Mouse (Mus musculus) neural tube, embryonic 11.5 days (tissue): ENCODE measurements around the gene Mtcl1. TPM values are rescaled to one million over a fixed set of nuclear protein-coding genes. Genes with fewer than 3 reads are reported as not detected.

Source experiments
- ATAC-seq: fragments of 200-750 bp; cut with Nextera tagmentation; 2 replicates; pipeline ENCODE4 v1.8.0; 2017; ENCODE audit warnings: moderate number of reproducible peaks, mild to moderate bottlenecking, moderate TSS enrichment, moderate library complexity; ENCODE audit not compliant: insufficient read depth, low FRiP score, low TSS enrichment
- DNase-seq: peaks from one replicate; pipeline ENCODE4 v3.0.0-alpha.2; 2015; ENCODE audit warnings: low spot score
- H3K27ac ChIP-seq: fragments of 300-500 bp; sonication (generic); 2 replicates; pipeline ENCODE4 v1.5.1; 2014; ENCODE audit warnings: low read depth, mild to moderate bottlenecking, low read length
- H3K27me3 ChIP-seq: fragments of 300-500 bp; sonication (generic); 2 replicates; pipeline ENCODE4 v1.6.1; 2014; ENCODE audit warnings: mild to moderate bottlenecking, low read length, mixed read lengths; ENCODE audit not compliant: control insufficient read depth, insufficient read depth
- H3K36me3 ChIP-seq: fragments of 300-500 bp; sonication (generic); 2 replicates; pipeline ENCODE4 v1.6.1; 2014; ENCODE audit warnings: mild to moderate bottlenecking, low read length, moderate library complexity, mixed read lengths; ENCODE audit not compliant: control insufficient read depth, insufficient read depth
- H3K4me1 ChIP-seq: fragments of 300-500 bp; sonication (generic); 2 replicates; pipeline ENCODE4 v1.6.1; 2014; ENCODE audit warnings: low read length, mixed read lengths; ENCODE audit not compliant: control insufficient read depth, insufficient read depth
- H3K4me2 ChIP-seq: fragments of 300-500 bp; sonication (generic); 2 replicates; pipeline ENCODE4 v1.6.1; 2014; ENCODE audit warnings: low read depth, mild to moderate bottlenecking, moderate library complexity
- H3K4me3 ChIP-seq: fragments of 300-500 bp; sonication (generic); 2 replicates; pipeline ENCODE4 v1.5.1; 2014; ENCODE audit warnings: low read depth, low read length
- H3K9ac ChIP-seq: fragments of 300-500 bp; sonication (generic); 2 replicates; pipeline ENCODE4 v1.6.1; 2014; ENCODE audit warnings: mild to moderate bottlenecking, low read length
- H3K9me3 ChIP-seq: fragments of 300-500 bp; sonication (generic); 2 replicates; pipeline ENCODE4 v1.6.1; 2016; ENCODE audit warnings: low read length; ENCODE audit not compliant: control insufficient read depth
- WGBS: fragments of 180-500 bp; shearing (Covaris S2); extraction: QIAGEN DNeasy Blood & Tissue Kit; methylation state at CpG from one replicate; pipeline ENCODE4 v1.1.7; 2014; 5-methylcytosine and 5-hydroxymethylcytosine counted together
- polyA plus RNA-seq: library from polyadenylated mRNA; unstranded; fragments of >200 nt; fragmentation: Nextera tagmentation; extraction: Ambion mirVana; gene quantifications from 2 replicates; pipeline ENCODE4 v1.2.1, GENCODE M21; 2014

Gene Mtcl1
- polyA plus RNA-seq, 1 experiment from 2014 or later, result 26.8 TPM

DNA sequence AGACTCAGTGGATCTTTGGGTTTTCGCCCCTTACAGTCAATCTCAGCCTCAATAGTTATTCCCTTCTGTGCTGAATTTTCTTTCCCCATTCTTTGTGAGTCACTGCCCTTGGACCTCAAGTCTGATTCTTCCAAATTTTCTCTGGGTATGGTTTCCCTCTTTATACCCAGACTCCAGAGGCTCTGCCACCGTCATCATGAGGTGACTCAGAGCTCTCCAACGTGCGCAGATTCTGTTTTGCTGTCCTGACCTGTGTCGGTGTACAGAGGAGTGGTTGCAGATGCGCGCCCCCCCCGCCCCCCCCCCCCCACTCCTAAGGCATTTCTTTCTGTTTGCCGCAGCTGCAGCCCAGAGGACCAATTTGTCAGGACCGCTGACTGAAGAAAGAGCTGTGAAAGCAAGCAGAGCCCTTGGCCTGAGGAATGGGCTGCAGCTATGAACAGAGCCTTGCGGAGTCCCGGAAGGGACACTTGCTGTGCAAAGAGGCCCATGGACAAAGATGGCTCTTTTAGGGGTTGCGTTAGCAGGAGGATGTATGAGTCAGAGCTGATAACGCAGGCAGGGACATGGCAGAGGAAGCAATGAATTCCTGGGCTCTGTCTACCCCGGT, 126.8 kb downstream of the Mtcl1 start:
- DNase-seq (no peak), ATAC-seq (no peak)
- Histone ChIP-seq H3K9ac (no peak overlapping the region), H3K27ac (no peak overlapping the region), H3K36me3 (no peaks in the 10 kb centered on the region), H3K4me3 (no peak overlapping the region), H3K4me1 (no peaks in the 10 kb centered on the region), H3K9me3 (no peaks in the 10 kb centered on the region), H3K4me2 (no peak overlapping the region), H3K27me3 (no peaks in the 10 kb centered on the region)
- WGBS, result 68% methylated on average over 15 of the region's 15 CpGs

DNA sequence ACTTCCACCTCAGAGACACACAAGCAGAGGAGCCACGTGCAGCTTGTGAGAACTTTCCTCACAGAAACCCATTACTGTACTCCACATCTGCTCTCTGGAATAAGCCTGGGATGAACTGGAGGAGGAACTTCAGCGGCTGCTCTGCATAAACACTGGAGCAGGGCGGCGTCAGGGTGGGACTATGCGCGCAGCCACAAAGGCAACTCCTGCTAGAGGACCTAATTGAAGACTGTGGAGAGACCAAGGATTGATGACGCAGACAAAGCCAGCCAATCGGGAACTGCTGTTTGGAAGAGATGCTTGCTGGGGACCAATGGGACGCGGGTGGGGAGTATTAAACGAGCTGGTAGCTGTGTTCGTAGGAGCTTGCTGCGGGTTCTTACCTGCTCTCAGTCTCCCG, 127.6 kb downstream of the Mtcl1 start:
- Histone ChIP-seq H3K27me3 (no peaks in the 10 kb centered on the region), H3K9ac (no peak overlapping the region), H3K4me2 (no peak overlapping the region), H3K4me1 (no peaks in the 10 kb centered on the region), H3K4me3 (no peak overlapping the region), H3K9me3 (no peaks in the 10 kb centered on the region), H3K36me3 (no peaks in the 10 kb centered on the region), H3K27ac (no peak overlapping the region)
- DNase-seq (no peak), ATAC-seq (no peak)
- 85% methylated on average over 14 of the region's 14 CpGs for WGBS

DNA sequence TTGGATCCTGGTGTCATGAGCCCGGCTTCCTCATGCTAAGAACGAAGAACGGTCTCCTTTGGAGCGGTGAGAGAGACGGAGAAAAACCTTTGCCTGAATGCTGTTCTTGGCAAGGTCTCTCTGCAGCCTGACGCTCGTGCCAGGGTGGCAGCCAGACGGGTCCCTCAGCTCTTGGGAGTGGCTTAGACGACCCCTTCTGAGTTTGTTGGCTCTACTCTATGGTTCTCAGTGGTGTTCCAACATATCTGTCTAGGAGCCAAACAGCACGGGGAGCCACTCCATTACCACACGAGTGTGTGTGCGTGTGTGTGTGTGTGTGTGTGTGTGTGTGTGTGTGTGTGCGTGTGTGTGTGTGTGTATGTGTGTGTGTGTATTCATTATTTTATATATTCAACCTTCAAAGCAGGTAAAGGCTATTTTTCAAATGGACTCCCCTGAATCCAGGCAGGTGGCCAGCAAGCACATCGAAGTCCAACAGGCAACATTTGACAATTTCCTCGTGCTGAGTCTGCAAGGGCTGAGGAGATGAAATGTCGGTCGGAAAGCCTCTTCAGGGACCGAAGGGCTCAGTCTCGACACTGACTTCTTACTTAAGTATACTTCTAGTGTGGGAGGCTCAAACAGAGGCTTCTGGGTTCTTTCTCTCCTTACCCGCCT, 128.7 kb downstream of the Mtcl1 start:
- 86% methylated on average over 20 of the region's 20 CpGs for WGBS
- no peak overlapping the region for H3K4me3 ChIP-seq
- H3K4me2 ChIP-seq, result no peak overlapping the region
- H3K36me3 ChIP-seq, result no peaks in the 10 kb centered on the region
- H3K27ac ChIP-seq, result no peak overlapping the region
- no peaks in the 10 kb centered on the region for H3K9me3 ChIP-seq
- H3K9ac ChIP-seq, result no peak overlapping the region
- no peaks in the 10 kb centered on the region for H3K27me3 ChIP-seq
- no peak for DNase-seq
- ATAC-seq, result no peak
- no peaks in the 10 kb centered on the region for H3K4me1 ChIP-seq

DNA sequence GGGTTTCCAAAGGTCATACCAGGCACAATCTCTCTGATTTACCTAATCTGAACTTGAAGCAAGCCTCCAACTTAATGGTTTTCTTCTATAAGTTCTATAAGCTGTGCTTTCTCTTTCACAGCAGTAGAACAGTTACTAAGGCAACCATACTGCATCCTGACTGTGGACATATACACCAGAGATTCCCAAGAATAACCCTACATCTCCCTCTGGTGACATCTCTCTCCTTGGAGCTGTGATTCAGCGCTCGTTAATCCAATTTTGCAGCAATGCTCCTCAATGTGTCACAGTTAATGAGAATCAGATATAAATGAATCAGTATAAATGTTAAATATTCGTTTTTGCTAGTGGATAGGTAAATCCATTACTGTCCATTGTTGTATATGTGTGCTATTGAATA, 131.5 kb downstream of the Mtcl1 start:
- no peak overlapping the region for H3K9ac ChIP-seq
- no peak overlapping the region for H3K27ac ChIP-seq
- 91% methylated on average over 3 of the region's 3 CpGs for WGBS
- no peak overlapping the region for H3K4me2 ChIP-seq
- DNase-seq, result no peak
- no peaks in the 10 kb centered on the region for H3K9me3 ChIP-seq
- no peak overlapping the region for H3K4me3 ChIP-seq
- no peak for ATAC-seq
- no peaks in the 10 kb centered on the region for H3K27me3 ChIP-seq
- peaks cover 6% of the 10 kb centered on the region; the same call in 1 of the 2 replicates for H3K4me1 ChIP-seq
- no peaks in the 10 kb centered on the region for H3K36me3 ChIP-seq

DNA sequence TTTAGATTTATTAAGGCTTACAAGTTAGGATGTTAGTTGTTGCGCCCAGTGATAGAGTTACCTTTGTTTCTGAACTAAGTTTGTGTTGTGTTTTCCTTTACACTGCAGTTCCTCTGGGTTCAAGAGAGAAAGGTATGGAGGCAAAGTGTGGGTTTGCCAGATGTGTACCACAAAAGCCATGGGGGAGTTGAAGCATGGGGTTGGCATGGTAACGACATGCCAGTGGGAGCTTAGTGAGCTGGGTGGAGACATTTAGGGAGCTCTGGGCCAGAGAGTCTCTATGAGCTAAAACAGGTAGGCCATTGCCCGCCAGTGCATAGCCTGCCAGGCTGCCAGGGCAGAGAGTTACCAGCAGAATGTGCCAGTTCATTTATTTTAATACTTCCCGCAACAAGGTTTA, 132.0 kb downstream of the Mtcl1 start:
- DNase-seq (no peak), ATAC-seq (no peak)
- H3K9ac ChIP-seq, result no peak overlapping the region
- H3K9me3 ChIP-seq, result no peaks in the 10 kb centered on the region
- no peak overlapping the region for H3K4me2 ChIP-seq
- peaks cover 6% of the 10 kb centered on the region; the same call in 1 of the 2 replicates for H3K4me1 ChIP-seq
- no peak overlapping the region for H3K27ac ChIP-seq
- 95% methylated on average over 4 of the region's 4 CpGs for WGBS
- H3K27me3 ChIP-seq, result no peaks in the 10 kb centered on the region
- no peaks in the 10 kb centered on the region for H3K36me3 ChIP-seq
- H3K4me3 ChIP-seq, result no peak overlapping the region

DNA sequence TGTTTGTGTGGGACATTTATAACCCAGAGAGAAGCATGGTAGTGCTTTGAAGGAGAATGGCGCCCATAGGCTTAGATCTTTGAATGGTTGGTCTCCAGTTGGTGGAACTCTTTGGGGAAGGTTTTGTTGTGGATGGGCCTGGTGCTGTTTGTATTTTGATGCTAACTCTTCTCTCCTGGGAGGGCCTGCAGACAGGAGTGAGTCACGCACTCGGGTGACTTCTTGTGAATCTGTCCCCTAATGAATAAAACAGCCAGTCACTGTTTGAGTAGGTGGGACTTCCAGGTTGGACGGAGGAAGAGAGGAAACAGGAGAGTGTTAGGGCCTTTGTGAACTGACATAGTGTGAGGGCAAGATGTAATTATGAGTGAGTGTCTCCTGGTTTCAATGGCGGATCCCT, 132.4 kb downstream of the Mtcl1 start:
- Histone ChIP-seq H3K9me3 (no peaks in the 10 kb centered on the region), H3K36me3 (no peaks in the 10 kb centered on the region), H3K9ac (no peak overlapping the region), H3K4me1 (peaks cover 6% of the 10 kb centered on the region; the same call in 1 of the 2 replicates), H3K27me3 (no peaks in the 10 kb centered on the region), H3K4me3 (no peak overlapping the region), H3K27ac (no peak overlapping the region), H3K4me2 (no peak overlapping the region)
- WGBS, result 75% methylated on average over 5 of the region's 5 CpGs
- no peak for DNase-seq
- ATAC-seq, result no peak

DNA sequence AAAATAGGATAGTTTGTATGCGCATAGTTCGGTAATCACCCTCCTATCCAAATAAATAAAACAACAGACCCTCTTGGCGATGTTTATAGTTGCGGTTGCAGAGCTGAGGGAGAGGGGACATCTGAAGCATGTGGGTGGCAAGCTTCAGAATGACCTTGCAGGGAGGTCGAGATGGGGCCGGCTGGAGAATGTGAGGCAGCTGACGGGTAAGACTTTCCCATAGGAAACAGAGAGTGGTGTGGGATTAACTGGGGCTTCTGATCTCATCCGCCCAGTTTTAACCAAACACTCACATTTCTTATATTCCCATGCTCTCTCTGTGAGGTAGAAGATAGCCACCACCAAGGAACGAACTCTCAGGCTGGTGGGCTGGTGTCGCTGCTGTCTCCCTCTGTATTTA, 134.1 kb downstream of the Mtcl1 start:
- WGBS, result 24% methylated on average over 10 of the region's 10 CpGs
- H3K4me3 ChIP-seq, result no peak overlapping the region
- peaks cover 6% of the 10 kb centered on the region; the same call in 1 of the 2 replicates for H3K4me1 ChIP-seq
- H3K9ac ChIP-seq, result no peak overlapping the region
- H3K9me3 ChIP-seq, result no peaks in the 10 kb centered on the region
- H3K4me2 ChIP-seq, result no peak overlapping the region
- H3K27ac ChIP-seq, result no peak overlapping the region
- H3K27me3 ChIP-seq, result no peaks in the 10 kb centered on the region
- ATAC-seq (no peak), DNase-seq (peak; percentile 38)
- H3K36me3 ChIP-seq, result no peaks in the 10 kb centered on the region

DNA sequence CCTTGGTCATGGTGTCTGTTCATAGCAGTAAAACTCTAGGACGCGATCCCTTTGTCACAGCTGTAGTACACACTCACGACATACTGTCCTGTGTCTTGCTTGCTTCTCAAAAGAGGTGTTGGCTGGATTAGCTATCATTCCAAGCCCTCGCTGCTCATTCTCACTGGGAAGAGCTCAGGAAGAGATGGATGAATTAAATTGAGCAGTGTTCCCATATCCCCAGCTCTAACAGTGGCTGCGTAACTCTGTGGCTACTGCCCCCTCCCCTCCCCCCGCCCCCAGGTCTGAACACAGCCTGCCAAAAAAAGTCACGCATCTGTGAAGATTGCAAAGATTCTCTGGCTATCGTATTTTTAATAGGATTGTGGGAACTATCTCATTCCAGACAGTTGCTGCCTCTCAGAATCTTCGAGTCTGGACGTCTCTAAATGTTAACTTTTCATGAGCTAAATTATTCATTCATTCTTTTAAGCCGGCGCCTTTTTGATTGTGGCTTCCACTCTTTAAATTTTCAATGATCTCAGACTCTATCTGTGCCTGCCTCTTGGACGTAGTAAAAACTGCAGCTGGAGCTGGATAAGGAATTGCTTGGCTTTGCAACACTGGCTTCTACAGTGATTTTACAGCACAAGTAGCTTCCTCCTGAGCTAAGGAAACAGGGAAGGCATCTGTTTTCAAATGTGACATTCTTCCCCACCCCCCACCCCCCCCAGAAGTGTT, 134.8 kb downstream of the Mtcl1 start:
- ATAC-seq, result no peak
- no peak overlapping the region for H3K4me3 ChIP-seq
- peaks cover 6% of the 10 kb centered on the region; the same call in 1 of the 2 replicates for H3K4me1 ChIP-seq
- H3K9me3 ChIP-seq, result no peaks in the 10 kb centered on the region
- 65% methylated on average over 13 of the region's 13 CpGs for WGBS
- no peak overlapping the region for H3K9ac ChIP-seq
- DNase-seq, result no peak
- H3K4me2 ChIP-seq, result no peak overlapping the region
- no peak overlapping the region for H3K27ac ChIP-seq
- no peaks in the 10 kb centered on the region for H3K27me3 ChIP-seq
- H3K36me3 ChIP-seq, result no peaks in the 10 kb centered on the region

DNA sequence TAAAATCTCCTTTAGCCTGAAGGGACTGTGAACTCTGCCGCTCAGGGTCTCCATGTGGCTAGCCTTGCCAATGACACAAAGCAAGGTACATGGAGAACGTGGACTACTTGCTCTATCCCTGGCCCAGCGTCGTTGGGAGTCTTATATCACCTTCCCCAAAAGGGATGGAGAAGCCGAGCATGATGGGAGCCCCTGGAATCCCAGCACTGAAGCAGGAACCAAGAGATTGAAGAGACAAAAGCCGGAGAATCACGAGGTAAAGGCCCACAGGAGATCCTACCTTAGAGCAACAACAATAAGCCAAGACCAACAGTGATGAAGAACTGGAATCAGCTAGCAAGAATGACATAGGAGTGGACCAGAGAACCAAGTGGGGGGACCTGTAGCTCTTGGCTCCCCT, 147.6 kb downstream of the Mtcl1 start:
- Histone ChIP-seq H3K27me3 (no peaks in the 10 kb centered on the region), H3K4me2 (no peak overlapping the region), H3K4me3 (no peak overlapping the region), H3K36me3 (no peaks in the 10 kb centered on the region), H3K9me3 (no peaks in the 10 kb centered on the region), H3K9ac (no peak overlapping the region), H3K27ac (no peak overlapping the region), H3K4me1 (no peaks in the 10 kb centered on the region)
- DNase-seq (no peak), ATAC-seq (no peak)
- 91% methylated on average over 7 of the region's 7 CpGs for WGBS
